Mouse (Mus musculus) liver, embryonic 15.5 days (tissue): ENCODE measurements around the gene Tgfb2. TPM values are rescaled to one million over a fixed set of nuclear protein-coding genes. Genes with fewer than 3 reads are reported as not detected.

Experiments used
- ATAC-seq: fragments of 200-750 bp; cut with Nextera tagmentation; 2 replicates; pipeline ENCODE4 v1.8.0; 2017; ENCODE audit warnings: moderate number of reproducible peaks, mild to moderate bottlenecking, moderate library complexity; ENCODE audit not compliant: insufficient read depth
- H3K27ac ChIP-seq: fragments of 300-500 bp; sonication (generic); replicated peaks from 2 replicates; pipeline ENCODE4 v1.5.1; 2015; ENCODE audit warnings: mild to moderate bottlenecking, inconsistent platforms
- H3K27me3 ChIP-seq: fragments of 300-500 bp; sonication (generic); 2 replicates; pipeline ENCODE4 v1.6.1; 2015; ENCODE audit warnings: mild to moderate bottlenecking, inconsistent platforms
- H3K36me3 ChIP-seq: fragments of 300-500 bp; sonication (generic); replicated peaks from 2 replicates; pipeline ENCODE4 v1.6.1; 2015; ENCODE audit warnings: moderate library complexity, mild to moderate bottlenecking, inconsistent platforms
- H3K4me1 ChIP-seq: fragments of 300-500 bp; sonication (generic); replicated peaks from 2 replicates; pipeline ENCODE4 v1.6.1; 2015; ENCODE audit warnings: inconsistent platforms
- H3K4me2 ChIP-seq: fragments of 300-500 bp; sonication (generic); 2 replicates; pipeline ENCODE4 v1.6.1; 2015; ENCODE audit warnings: moderate library complexity, mild to moderate bottlenecking, inconsistent platforms
- H3K4me3 ChIP-seq: fragments of 300-500 bp; sonication (generic); replicated peaks from 2 replicates; pipeline ENCODE4 v1.5.1; 2015; ENCODE audit warnings: mild to moderate bottlenecking, inconsistent platforms
- H3K9ac ChIP-seq: fragments of 300-500 bp; sonication (generic); 2 replicates; pipeline ENCODE4 v1.6.1; 2015; ENCODE audit warnings: moderate library complexity, mild to moderate bottlenecking, inconsistent platforms
- H3K9me3 ChIP-seq: fragments of 300-500 bp; sonication (generic); replicated peaks from 2 replicates; pipeline ENCODE4 v1.6.1; 2016; ENCODE audit warnings: inconsistent platforms
- WGBS: fragments of 180-500 bp; shearing (Covaris S2); methylation state at CpG from one replicate; pipeline ENCODE4 v1.1.7; 2015; ENCODE audit warnings: mixed read lengths; ENCODE audit not compliant: insufficient replicate concordance; 5-methylcytosine and 5-hydroxymethylcytosine counted together
- polyA plus RNA-seq: library from polyadenylated mRNA; unstranded; fragments of >200 nt; fragmentation: Nextera tagmentation; extraction: Ambion mirVana; gene quantifications from 2 replicates; pipeline ENCODE4 v1.2.1, GENCODE M21; 2015

Tgfb2 gene
- polyA plus RNA-seq, 1 experiment from 2014 or later: 1.5 TPM

GRCm38 (mm10) chr1:186701206-186701905 lies 4.4 kb downstream of the Tgfb2 start:
- Histone ChIP-seq H3K4me2 (no peak overlapping the region), H3K4me3 (no peak overlapping the region), H3K36me3 (no peaks in the 10 kb centered on the region), H3K4me1 (0 out of 2 replicates have a peak, but pooled peaks cover 5% of the 10 kb centered on the region), H3K27ac (no peak overlapping the region), H3K27me3 (peaks cover 45% of the 10 kb centered on the region), H3K9me3 (no peaks in the 10 kb centered on the region), H3K9ac (no peak overlapping the region)
- 58% methylated on average over 8 of the region's 8 CpGs for WGBS
- ATAC-seq: no peak

GRCm38 (mm10) chr1:186700496-186700895 lies 5.3 kb downstream of the Tgfb2 start:
- 69% methylated on average over 3 of the region's 3 CpGs for WGBS

DNA sequence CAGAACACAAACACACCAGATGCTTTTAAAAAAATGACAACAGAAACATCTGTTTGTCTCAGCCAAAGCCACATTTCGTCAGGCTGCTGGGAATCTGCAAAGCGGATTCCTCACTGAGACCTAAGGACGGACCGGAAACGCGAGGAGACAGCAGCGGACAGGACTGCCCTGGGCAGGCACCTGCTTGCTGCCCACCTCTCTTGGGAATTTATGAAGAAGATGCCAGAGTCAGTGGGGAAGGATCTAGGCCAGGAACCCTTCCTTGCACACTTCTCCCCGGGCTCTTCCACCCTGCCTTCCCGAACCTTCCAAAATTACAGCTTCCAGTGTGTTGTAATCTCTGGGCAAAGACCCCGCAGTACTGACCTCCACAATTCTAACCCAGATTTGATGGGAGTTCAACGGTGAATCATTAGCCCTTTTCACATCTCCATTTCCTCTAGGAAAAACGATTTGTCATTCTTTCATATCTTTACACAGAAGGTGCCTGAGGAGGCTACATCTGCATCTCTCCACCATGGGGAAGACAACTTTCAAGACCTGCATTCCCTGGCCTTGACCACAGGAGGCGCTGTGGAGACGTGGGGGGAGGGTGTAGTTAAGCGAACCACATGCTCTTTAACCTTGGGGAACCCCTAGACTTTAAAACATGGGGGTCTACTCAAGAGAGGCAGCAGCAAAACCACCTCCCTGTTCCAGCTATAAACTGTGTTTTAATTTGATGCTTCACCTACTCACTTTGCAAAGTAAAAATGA lies 7.0 kb downstream of the Tgfb2 start:
- no peak for ATAC-seq
- Histone ChIP-seq H3K4me2 (no peak overlapping the region), H3K36me3 (no peaks in the 10 kb centered on the region), H3K27me3 (peaks cover 19% of the 10 kb centered on the region), H3K27ac (no peak overlapping the region), H3K4me3 (no peak overlapping the region), H3K4me1 (no peaks in the 10 kb centered on the region), H3K9me3 (no peaks in the 10 kb centered on the region), H3K9ac (no peak overlapping the region)
- WGBS: 64% methylated on average over 15 of the region's 15 CpGs

More at GRCm38 (mm10) chr1:186700496-186700895, 5.3 kb downstream of the Tgfb2 start:
- Histone ChIP-seq H3K36me3 (no peaks in the 10 kb centered on the region), H3K27ac (no peak overlapping the region), H3K4me3 (no peak overlapping the region), H3K9ac (no peak overlapping the region), H3K9me3 (no peaks in the 10 kb centered on the region), H3K4me1 (0 out of 2 replicates have a peak, but pooled peaks cover under 1% of the 10 kb centered on the region), H3K27me3 (peaks cover 36% of the 10 kb centered on the region), H3K4me2 (no peak overlapping the region)
- ATAC-seq: no peak

- H3K27ac ChIP-seq: no peak overlapping the region
- 60% methylated on average over 9 of the region's 9 CpGs for WGBS
- H3K9me3 ChIP-seq: no peaks in the 10 kb centered on the region
- no peak overlapping the region for H3K4me3 ChIP-seq
- H3K27me3 ChIP-seq: no peaks in the 10 kb centered on the region
- H3K4me1 ChIP-seq: no peaks in the 10 kb centered on the region
- H3K9ac ChIP-seq: no peak overlapping the region
- no peak for ATAC-seq
- no peak overlapping the region for H3K4me2 ChIP-seq
- no peaks in the 10 kb centered on the region for H3K36me3 ChIP-seq
Observed at GRCm38 (mm10) chr1:186696231-186696630, 9.6 kb downstream of the Tgfb2 start.

DNA sequence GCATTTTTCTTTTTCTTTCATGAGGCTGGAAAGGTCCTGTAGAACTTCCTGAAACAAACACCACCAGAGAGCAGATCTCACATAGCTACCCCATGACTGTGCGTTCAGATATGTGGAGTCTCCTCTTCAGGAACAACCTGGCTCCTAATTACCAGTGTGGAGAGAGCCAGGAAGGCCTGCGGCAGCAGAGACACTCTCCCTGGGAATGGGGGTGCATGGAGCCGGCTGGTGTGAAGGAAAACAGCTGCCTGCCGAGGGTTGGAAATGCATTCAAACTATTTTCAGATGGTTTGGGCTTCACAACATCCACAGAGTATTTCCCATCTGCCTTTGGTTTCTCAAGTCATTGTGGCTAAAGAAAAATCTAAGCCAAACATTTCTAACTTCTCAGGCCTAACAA lies 10.4 kb downstream of the Tgfb2 start:
- Histone ChIP-seq H3K27me3 (no peaks in the 10 kb centered on the region), H3K27ac (no peak overlapping the region), H3K9me3 (no peaks in the 10 kb centered on the region), H3K4me2 (no peak overlapping the region), H3K36me3 (no peaks in the 10 kb centered on the region), H3K4me3 (no peak overlapping the region), H3K9ac (no peak overlapping the region), H3K4me1 (no peaks in the 10 kb centered on the region)
- no peak for ATAC-seq
- WGBS: 50% methylated on average over 4 of the region's 4 CpGs

DNA sequence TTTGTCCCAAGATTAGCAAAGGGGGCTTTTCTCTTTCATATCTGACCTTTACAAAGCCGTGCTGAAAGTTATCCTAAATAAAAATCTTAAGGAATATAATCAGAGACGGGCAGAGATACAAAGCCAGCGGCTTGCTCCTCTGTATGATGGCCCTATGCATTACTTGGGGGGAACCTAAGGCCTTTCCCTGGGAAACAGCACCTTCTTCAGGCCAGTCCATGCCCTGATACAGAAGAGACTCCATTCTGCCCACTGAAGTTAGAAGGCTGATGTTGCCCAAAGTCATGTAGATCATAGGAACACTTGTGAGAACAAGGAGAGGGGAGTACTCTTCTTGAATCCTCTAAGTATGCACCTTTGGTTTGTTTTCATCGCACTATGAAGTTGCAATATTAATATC lies 13.4 kb downstream of the Tgfb2 start:
- ATAC-seq: no peak
- H3K4me2 ChIP-seq: no peak overlapping the region
- H3K4me1 ChIP-seq: no peaks in the 10 kb centered on the region
- no peaks in the 10 kb centered on the region for H3K36me3 ChIP-seq
- H3K4me3 ChIP-seq: no peak overlapping the region
- H3K27me3 ChIP-seq: no peaks in the 10 kb centered on the region
- 65% methylated on average over 4 of the region's 4 CpGs for WGBS
- H3K27ac ChIP-seq: no peak overlapping the region
- H3K9ac ChIP-seq: no peak overlapping the region
- no peaks in the 10 kb centered on the region for H3K9me3 ChIP-seq

GRCm38 (mm10) chr1:186691708-186692107 lies 14.1 kb downstream of the Tgfb2 start:
- Histone ChIP-seq H3K36me3 (no peaks in the 10 kb centered on the region), H3K4me3 (no peak overlapping the region), H3K4me2 (no peak overlapping the region), H3K4me1 (no peaks in the 10 kb centered on the region), H3K27me3 (no peaks in the 10 kb centered on the region), H3K9ac (no peak overlapping the region), H3K9me3 (no peaks in the 10 kb centered on the region), H3K27ac (no peak overlapping the region)
- ATAC-seq: no peak
- WGBS: 66% methylated on average over 9 of the region's 9 CpGs

- Histone ChIP-seq H3K9ac (no peak overlapping the region), H3K9me3 (no peaks in the 10 kb centered on the region), H3K4me3 (no peak overlapping the region), H3K27me3 (no peaks in the 10 kb centered on the region), H3K4me2 (no peak overlapping the region), H3K27ac (no peak overlapping the region), H3K4me1 (no peaks in the 10 kb centered on the region), H3K36me3 (no peaks in the 10 kb centered on the region)
- 61% methylated on average over 3 of the region's 3 CpGs for WGBS
- ATAC-seq: no peak
Observed at GRCm38 (mm10) chr1:186684041-186684440, 21.7 kb downstream of the Tgfb2 start.

DNA sequence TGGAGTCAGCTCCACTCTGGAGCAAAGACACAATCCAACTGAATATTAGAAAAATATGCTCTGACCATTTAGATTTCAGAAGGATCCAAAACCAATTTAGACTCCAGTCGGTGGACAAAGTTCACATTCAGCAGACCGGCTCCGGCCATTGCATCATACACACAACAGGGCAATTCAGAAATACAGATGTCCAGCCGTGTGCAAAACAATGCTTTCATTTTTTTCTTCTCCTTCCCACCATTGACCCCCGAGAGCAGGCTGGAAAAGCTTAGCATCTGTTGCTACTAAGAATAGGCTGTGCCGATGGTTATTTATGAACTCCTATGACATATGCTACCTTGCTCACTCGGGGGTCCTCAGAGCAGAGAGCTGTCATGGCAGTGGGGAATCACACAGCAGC lies 23.2 kb downstream of the Tgfb2 start:
- ATAC-seq: no peak
- Histone ChIP-seq H3K4me2 (no peak overlapping the region), H3K27me3 (no peaks in the 10 kb centered on the region), H3K36me3 (no peaks in the 10 kb centered on the region), H3K4me1 (no peaks in the 10 kb centered on the region), H3K27ac (no peak overlapping the region), H3K4me3 (no peak overlapping the region), H3K9me3 (no peaks in the 10 kb centered on the region), H3K9ac (no peak overlapping the region)
- WGBS: 49% methylated on average over 7 of the region's 7 CpGs

DNA sequence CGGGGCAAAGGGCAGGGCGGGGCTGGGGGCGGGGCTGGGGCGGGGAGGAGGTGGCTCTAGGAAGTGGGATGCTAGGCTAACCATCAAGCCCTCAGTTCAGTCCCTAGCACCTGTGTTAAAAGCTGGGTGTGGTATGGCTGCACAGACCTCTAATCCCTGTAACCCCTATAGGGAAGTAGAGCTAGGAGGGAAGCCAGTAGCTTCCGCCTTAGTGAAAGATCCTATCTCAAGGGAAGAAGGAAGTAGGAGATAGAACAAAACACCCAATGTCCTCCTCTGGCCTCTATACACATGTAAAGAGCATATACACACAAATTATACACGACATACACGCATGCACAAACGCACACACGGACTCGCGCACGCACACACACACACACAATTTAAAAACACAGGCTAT lies 28.2 kb downstream of the Tgfb2 start:
- no peak overlapping the region for H3K4me2 ChIP-seq
- no peak overlapping the region for H3K27ac ChIP-seq
- H3K9me3 ChIP-seq: no peaks in the 10 kb centered on the region
- no peaks in the 10 kb centered on the region for H3K4me1 ChIP-seq
- no peaks in the 10 kb centered on the region for H3K36me3 ChIP-seq
- H3K27me3 ChIP-seq: no peaks in the 10 kb centered on the region
- 61% methylated on average over 12 of the region's 12 CpGs for WGBS
- H3K4me3 ChIP-seq: no peak overlapping the region
- no peak for ATAC-seq
- H3K9ac ChIP-seq: no peak overlapping the region

- Histone ChIP-seq H3K4me2 (no peak overlapping the region), H3K4me3 (no peak overlapping the region), H3K36me3 (no peaks in the 10 kb centered on the region), H3K9me3 (no peaks in the 10 kb centered on the region), H3K9ac (no peak overlapping the region), H3K27me3 (no peaks in the 10 kb centered on the region), H3K27ac (no peak overlapping the region), H3K4me1 (no peaks in the 10 kb centered on the region)
- 61% methylated on average over 5 of the region's 5 CpGs for WGBS
- no peak for ATAC-seq
Observed at GRCm38 (mm10) chr1:186676199-186676598, 29.6 kb downstream of the Tgfb2 start.
